Mouse (Mus musculus) midbrain, embryonic 10.5 days (tissue): ENCODE results near the gene Coq2. TPM values are rescaled to one million over a fixed set of nuclear protein-coding genes. Genes with fewer than 3 reads are reported as not detected.

Experiments
- DNase-seq: peaks from one replicate; pipeline ENCODE4 v3.0.0-alpha.2; 2017; ENCODE audit warnings: low spot score
- H3K27ac ChIP-seq: fragments of 300-500 bp; sonication (generic); replicated peaks from 2 replicates; pipeline ENCODE4 v1.5.1; 2016; ENCODE audit warnings: mild to moderate bottlenecking
- H3K27me3 ChIP-seq: fragments of 300-500 bp; sonication (generic); 2 replicates; pipeline ENCODE4 v1.6.1; 2016; ENCODE audit warnings: low read depth, mild to moderate bottlenecking; ENCODE audit not compliant: poor library complexity, severe bottlenecking
- H3K36me3 ChIP-seq: fragments of 300-500 bp; sonication (generic); 2 replicates; pipeline ENCODE4 v1.6.1; 2016; ENCODE audit warnings: mild to moderate bottlenecking, moderate library complexity
- H3K4me1 ChIP-seq: fragments of 300-500 bp; sonication (generic); 2 replicates; pipeline ENCODE4 v1.6.1; 2016
- H3K4me3 ChIP-seq: fragments of 300-500 bp; sonication (generic); 2 replicates; pipeline ENCODE4 v1.5.1; 2016; ENCODE audit warnings: mild to moderate bottlenecking, moderate library complexity
- H3K9me3 ChIP-seq: fragments of 300-500 bp; sonication (generic); replicated peaks from 2 replicates; pipeline ENCODE4 v1.6.1; 2016; ENCODE audit warnings: mild to moderate bottlenecking
- WGBS: fragments of 180-500 bp; shearing (Covaris S2); methylation state at CpG from one replicate; pipeline ENCODE4 v1.1.7; 2016; 5-methylcytosine and 5-hydroxymethylcytosine counted together
- polyA plus RNA-seq: library from polyadenylated mRNA; unstranded; fragments of >200 nt; fragmentation: Nextera tagmentation; extraction: Ambion mirVana; gene quantifications from 2 replicates; pipeline ENCODE4 v1.2.1, GENCODE M21; 2016

The Coq2 gene
- polyA plus RNA-seq, 1 experiment from 2014 or later, result 58.2 TPM

- H3K4me1 ChIP-seq, result no peaks in the 10 kb centered on the region
- no peaks in the 10 kb centered on the region for H3K9me3 ChIP-seq
- no peak overlapping the region for H3K4me3 ChIP-seq
- no peaks in the 10 kb centered on the region for H3K36me3 ChIP-seq
- no peak overlapping the region for H3K27ac ChIP-seq
- no peak for DNase-seq
- 90% methylated on average over 8 of the region's 8 CpGs for WGBS
- H3K27me3 ChIP-seq, result no peaks in the 10 kb centered on the region
Measured at GRCm38 (mm10) chr5:100632540-100633129, 42.3 kb downstream of the Coq2 start.

GRCm38 (mm10) chr5:100628807-100629206 lies 46.1 kb downstream of the Coq2 start:
- H3K9me3 ChIP-seq, result no peaks in the 10 kb centered on the region
- H3K27ac ChIP-seq, result no peak overlapping the region
- no peaks in the 10 kb centered on the region for H3K27me3 ChIP-seq
- no peak for DNase-seq
- no peaks in the 10 kb centered on the region for H3K36me3 ChIP-seq
- no peak overlapping the region for H3K4me3 ChIP-seq
- no peaks in the 10 kb centered on the region for H3K4me1 ChIP-seq
- 90% methylated on average over 4 of the region's 4 CpGs for WGBS

GRCm38 (mm10) chr5:100626526-100626925 lies 48.4 kb downstream of the Coq2 start:
- WGBS, result 80% methylated on average over 6 of the region's 6 CpGs
- no peak for DNase-seq
- Histone ChIP-seq H3K36me3 (no peaks in the 10 kb centered on the region), H3K4me1 (peaks cover 2% of the 10 kb centered on the region; the same call in 1 of the 2 replicates), H3K9me3 (no peaks in the 10 kb centered on the region), H3K27ac (no peak overlapping the region), H3K4me3 (no peak overlapping the region), H3K27me3 (no peaks in the 10 kb centered on the region)

GRCm38 (mm10) chr5:100624743-100625360 lies 50.1 kb downstream of the Coq2 start:
- WGBS, result 87% methylated on average over 9 of the region's 9 CpGs
- Histone ChIP-seq H3K27ac (no peak overlapping the region), H3K4me3 (no peak overlapping the region), H3K4me1 (peaks cover 9% of the 10 kb centered on the region), H3K27me3 (no peaks in the 10 kb centered on the region), H3K9me3 (no peaks in the 10 kb centered on the region), H3K36me3 (no peaks in the 10 kb centered on the region)
- DNase-seq, result no peak

GRCm38 (mm10) chr5:100622509-100623163 lies 52.3 kb downstream of the Coq2 start:
- Histone ChIP-seq H3K27ac (no peak overlapping the region), H3K9me3 (no peaks in the 10 kb centered on the region), H3K36me3 (no peaks in the 10 kb centered on the region), H3K4me3 (no peak overlapping the region), H3K4me1 (peaks cover 9% of the 10 kb centered on the region), H3K27me3 (no peaks in the 10 kb centered on the region)
- no peak for DNase-seq
- WGBS, result 92% methylated on average over 12 of the region's 12 CpGs

- Histone ChIP-seq H3K4me1 (peaks cover 9% of the 10 kb centered on the region), H3K27me3 (no peaks in the 10 kb centered on the region), H3K36me3 (no peaks in the 10 kb centered on the region), H3K4me3 (no peak overlapping the region), H3K27ac (no peak overlapping the region), H3K9me3 (no peaks in the 10 kb centered on the region)
- DNase-seq, result no peak
- WGBS, result 68% methylated on average over 8 of the region's 8 CpGs
Measured at GRCm38 (mm10) chr5:100621876-100622508, 52.9 kb downstream of the Coq2 start.

- WGBS, result 62% methylated on average over 9 of the region's 9 CpGs
- H3K4me3 ChIP-seq, result no peak overlapping the region
- no peaks in the 10 kb centered on the region for H3K27me3 ChIP-seq
- peaks cover 9% of the 10 kb centered on the region for H3K4me1 ChIP-seq
- H3K9me3 ChIP-seq, result no peaks in the 10 kb centered on the region
- no peaks in the 10 kb centered on the region for H3K36me3 ChIP-seq
- DNase-seq, result peak; percentile 17
- H3K27ac ChIP-seq, result no peak overlapping the region
Measured at GRCm38 (mm10) chr5:100620952-100621351, 54.0 kb downstream of the Coq2 start.

- no peaks in the 10 kb centered on the region for H3K36me3 ChIP-seq
- H3K4me3 ChIP-seq, result no peak overlapping the region
- no peak overlapping the region for H3K27ac ChIP-seq
- no peaks in the 10 kb centered on the region for H3K9me3 ChIP-seq
- no peaks in the 10 kb centered on the region for H3K27me3 ChIP-seq
- no peak for DNase-seq
- peaks cover 9% of the 10 kb centered on the region for H3K4me1 ChIP-seq
- WGBS, result 94% methylated on average over 15 of the region's 15 CpGs
Measured at GRCm38 (mm10) chr5:100619586-100620275, 55.2 kb downstream of the Coq2 start.

- no peak for DNase-seq
- Histone ChIP-seq H3K27ac (no peak overlapping the region), H3K9me3 (no peaks in the 10 kb centered on the region), H3K4me3 (no peak overlapping the region), H3K27me3 (no peaks in the 10 kb centered on the region), H3K36me3 (no peaks in the 10 kb centered on the region), H3K4me1 (no peaks in the 10 kb centered on the region)
- WGBS, result 90% methylated on average over 17 of the region's 17 CpGs
Measured at GRCm38 (mm10) chr5:100613896-100614768, 60.8 kb downstream of the Coq2 start.

- 90% methylated on average over 9 of the region's 9 CpGs for WGBS
- DNase-seq, result no peak
- Histone ChIP-seq H3K36me3 (no peaks in the 10 kb centered on the region), H3K9me3 (no peaks in the 10 kb centered on the region), H3K4me3 (no peak overlapping the region), H3K27me3 (no peaks in the 10 kb centered on the region), H3K27ac (no peak overlapping the region), H3K4me1 (no peaks in the 10 kb centered on the region)
Measured at GRCm38 (mm10) chr5:100607868-100608267, 67.1 kb downstream of the Coq2 start.

GRCm38 (mm10) chr5:100607090-100607762 lies 67.7 kb downstream of the Coq2 start:
- DNase-seq, result no peak
- WGBS, result 74% methylated on average over 4 of the region's 4 CpGs
- Histone ChIP-seq H3K27me3 (no peaks in the 10 kb centered on the region), H3K4me1 (no peaks in the 10 kb centered on the region), H3K36me3 (no peaks in the 10 kb centered on the region), H3K9me3 (no peaks in the 10 kb centered on the region), H3K4me3 (no peak overlapping the region), H3K27ac (no peak overlapping the region)
